Mouse (Mus musculus): ENCODE data around the gene Smg1. TPM values are rescaled to one million over a fixed set of nuclear protein-coding genes. Genes with fewer than 3 reads are reported as not detected.
A peak's percentile ranks its signal among the peaks of the same experiment; 100 is the strongest.

Gene Smg1
- polyA plus RNA-seq, 1 experiment = 4.3 TPM

- H3K4me3 ChIP-seq (replicated peaks) = peak overlapping the region; percentile 86
- H3K27me3 ChIP-seq (replicated peaks) = no peaks in the 10 kb centered on the region
- H3K36me3 ChIP-seq (replicated peaks; ENCODE audit: low read length) = peaks cover 69% of the 10 kb centered on the region
- no peaks in the 10 kb centered on the region for H3K9me3 ChIP-seq
- TF ChIP-seq GATA1 (IDR thresholded peaks at IDR 0.05; ENCODE audit: borderline replicate concordance, low read length) (no peak), FLI1 (IDR thresholded peaks at IDR 0.05; ENCODE audit: low read length) (no peak)
- H3K4me1 ChIP-seq = peaks cover 71% of the 10 kb centered on the region
Observed at GRCm38 (mm10) chr7:118116787-118117538, 126.5 kb downstream of the Smg1 start.

DNA sequence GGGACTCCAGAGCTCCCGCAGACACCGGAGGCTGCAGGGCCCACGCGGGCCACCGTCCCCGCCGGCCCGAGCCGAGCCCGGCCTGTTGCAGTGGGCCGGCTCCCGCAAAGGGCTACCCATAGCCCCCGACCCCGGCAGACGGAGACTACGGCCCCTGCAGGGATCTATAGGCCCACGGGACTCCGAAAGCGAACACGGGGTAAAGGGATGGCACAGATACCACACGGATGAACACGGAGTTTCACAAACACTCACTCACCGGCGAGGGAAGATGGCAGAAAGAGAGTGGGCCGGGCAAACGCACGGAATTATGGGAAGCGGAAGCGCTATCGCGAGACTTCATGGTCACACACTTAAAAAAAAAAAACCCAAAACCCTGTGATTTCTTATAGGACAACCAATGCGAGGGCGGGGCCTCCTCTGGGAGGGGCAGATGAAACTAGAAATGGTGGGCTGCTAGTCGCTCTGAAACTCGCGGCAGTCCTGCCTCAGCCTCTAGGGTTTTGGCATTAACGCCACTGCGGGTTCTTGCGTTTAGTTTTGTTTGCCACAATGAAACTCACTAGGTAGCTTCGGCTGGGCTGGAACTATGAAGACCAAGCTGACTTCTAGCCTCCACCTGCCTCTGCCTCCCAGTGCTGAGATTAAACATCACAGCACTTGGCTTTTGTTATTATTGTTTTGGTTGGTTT lies 127.4 kb downstream of the Smg1 start, which contains the start of gene Rps15a:
Gene Rps15a, minus strand, starts transcription at position 312 of the 692 bp plus-strand sequence.
- Histone ChIP-seq H3K9me3 (no peaks in the 10 kb centered on the region), H3K36me3 (replicated peaks; ENCODE audit: low read length) (peaks cover 70% of the 10 kb centered on the region), H3K4me1 (peaks cover 80% of the 10 kb centered on the region), H3K4me3 (replicated peaks) (peak within 1 kb of the TSS; percentile 100), H3K27me3 (replicated peaks) (no peaks in the 10 kb centered on the region)
- no peak for TF ChIP-seq GATA1 (IDR thresholded peaks at IDR 0.05; ENCODE audit: borderline replicate concordance, low read length)
- TF ChIP-seq FLI1 (IDR thresholded peaks at IDR 0.05; ENCODE audit: low read length) = no peak

- Histone ChIP-seq H3K27me3 (replicated peaks) (no peaks in the 10 kb centered on the region), H3K4me3 (replicated peaks) (peak overlapping the region; percentile 100), H3K4me1 (peaks cover 80% of the 10 kb centered on the region), H3K9me3 (no peaks in the 10 kb centered on the region), H3K36me3 (replicated peaks; ENCODE audit: low read length) (peaks cover 70% of the 10 kb centered on the region)
- TF ChIP-seq FLI1 (IDR thresholded peaks at IDR 0.05; ENCODE audit: low read length) = no peak
- no peak for TF ChIP-seq GATA1 (IDR thresholded peaks at IDR 0.05; ENCODE audit: borderline replicate concordance, low read length)
Observed at GRCm38 (mm10) chr7:118115533-118115876, 128.0 kb downstream of the Smg1 start.

DNA sequence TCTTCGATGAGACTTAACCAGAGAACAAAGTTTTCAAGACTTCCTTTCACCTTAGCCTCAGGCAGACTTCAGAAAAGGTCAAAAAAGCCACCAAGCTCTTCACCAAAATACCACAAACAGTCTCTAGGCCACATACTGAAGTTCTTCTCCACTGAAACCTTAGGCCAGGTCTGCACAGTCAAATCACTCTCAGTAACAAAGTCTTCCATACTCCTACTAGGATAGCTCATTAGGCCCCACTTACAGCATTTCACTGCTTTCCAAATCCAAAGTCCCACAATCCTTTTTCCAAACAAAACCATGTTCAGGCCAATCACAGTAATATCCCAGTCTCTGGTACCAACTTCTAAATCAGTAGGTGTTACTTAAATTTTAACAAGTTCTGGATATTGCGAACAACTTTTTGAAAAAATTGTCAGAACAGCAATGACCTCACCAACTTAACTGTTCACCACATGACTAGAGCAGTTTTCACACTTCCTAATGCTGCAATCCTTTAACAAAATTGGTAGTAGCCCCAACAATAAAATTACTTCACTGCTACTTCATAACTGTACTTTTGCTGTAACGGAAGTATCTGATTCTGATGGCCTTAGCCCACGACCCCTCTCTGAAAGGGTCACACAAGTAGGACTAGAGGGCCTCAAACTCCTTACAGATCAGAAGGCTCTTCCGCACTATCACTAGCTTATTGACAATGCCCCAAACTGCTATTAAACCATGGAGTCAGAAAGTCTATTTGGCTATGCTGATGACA lies 129.8 kb downstream of the Smg1 start:
- H3K9me3 ChIP-seq = no peaks in the 10 kb centered on the region

GRCm38 (mm10) chr7:118111128-118111527 lies 132.3 kb downstream of the Smg1 start:
- peaks cover 85% of the 10 kb centered on the region for H3K36me3 ChIP-seq (replicated peaks; ENCODE audit: low read length)
- peak overlapping the region; percentile 57 for H3K4me3 ChIP-seq (replicated peaks)
- no peaks in the 10 kb centered on the region for H3K27me3 ChIP-seq (replicated peaks)
- TF ChIP-seq GATA1 (IDR thresholded peaks at IDR 0.05; ENCODE audit: borderline replicate concordance, low read length) = no peak
- TF ChIP-seq FLI1 (IDR thresholded peaks at IDR 0.05; ENCODE audit: low read length) = no peak
- peaks cover 84% of the 10 kb centered on the region for H3K4me1 ChIP-seq
- no peaks in the 10 kb centered on the region for H3K9me3 ChIP-seq

More for the DNA sequence above, 129.8 kb downstream of the Smg1 start:
- Histone ChIP-seq H3K4me1 (peaks cover 79% of the 10 kb centered on the region), H3K36me3 (replicated peaks; ENCODE audit: low read length) (peaks cover 70% of the 10 kb centered on the region), H3K27me3 (replicated peaks) (no peaks in the 10 kb centered on the region), H3K4me3 (replicated peaks) (peak overlapping the region; percentile 100)
- TF ChIP-seq GATA1 (IDR thresholded peaks at IDR 0.05; ENCODE audit: borderline replicate concordance, low read length) (no peak), FLI1 (IDR thresholded peaks at IDR 0.05; ENCODE audit: low read length) (no peak)

DNA sequence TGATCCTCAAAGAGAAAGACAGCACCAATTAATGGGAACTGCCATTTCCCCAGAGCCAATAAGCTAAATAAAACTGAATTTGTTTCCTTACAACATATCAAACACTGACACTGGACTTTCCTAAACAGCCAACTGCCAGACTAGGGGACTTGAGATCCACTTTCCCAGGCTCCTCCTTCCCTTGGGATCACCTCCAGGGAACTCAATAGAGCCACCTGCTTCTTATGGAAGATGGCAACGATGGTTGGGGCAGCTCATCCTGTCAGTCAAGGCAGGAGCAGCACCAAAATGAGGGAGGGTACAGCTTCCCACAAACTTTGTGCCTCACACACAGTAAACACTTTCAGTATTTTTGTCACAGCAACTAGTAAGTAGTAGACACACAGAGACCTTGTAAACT lies 135.8 kb downstream of the Smg1 start:
- Histone ChIP-seq H3K4me1 (peaks cover 97% of the 10 kb centered on the region), H3K27me3 (replicated peaks) (no peaks in the 10 kb centered on the region), H3K36me3 (replicated peaks; ENCODE audit: low read length) (peaks cover 97% of the 10 kb centered on the region), H3K4me3 (replicated peaks) (no peak overlapping the region), H3K9me3 (no peaks in the 10 kb centered on the region)
- TF ChIP-seq FLI1 (IDR thresholded peaks at IDR 0.05; ENCODE audit: low read length) = no peak
- TF ChIP-seq GATA1 (IDR thresholded peaks at IDR 0.05; ENCODE audit: borderline replicate concordance, low read length) = no peak

DNA sequence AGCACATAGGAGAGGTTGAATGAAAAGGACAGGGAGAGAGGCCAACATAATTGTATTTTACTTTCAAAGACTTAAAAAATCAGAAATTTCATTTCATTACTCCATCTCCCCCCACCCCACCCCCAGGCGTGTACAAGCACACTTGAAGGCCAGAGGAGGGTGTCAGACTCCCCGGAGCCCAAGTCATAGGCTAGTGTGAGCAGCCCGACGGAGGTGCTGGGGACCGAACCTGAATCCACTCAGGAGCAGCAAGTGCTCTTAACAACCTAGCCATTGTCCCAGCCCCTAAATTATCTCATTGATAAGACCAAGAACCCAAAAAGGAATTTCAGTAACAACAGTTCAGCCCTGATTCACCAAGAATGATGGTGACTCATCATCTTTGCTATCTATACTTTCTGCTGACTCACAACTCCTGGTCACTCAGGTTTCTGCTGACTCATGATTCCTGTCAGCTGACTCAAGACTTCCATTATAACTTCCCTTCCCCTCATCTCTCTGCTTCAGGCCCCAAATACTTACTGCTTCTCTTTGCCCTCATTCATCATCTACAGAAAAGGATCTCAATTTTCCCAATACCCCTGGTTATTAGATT lies 138.9 kb downstream of the Smg1 start:
- peaks cover 70% of the 10 kb centered on the region for H3K4me1 ChIP-seq
- no peak overlapping the region for H3K4me3 ChIP-seq (replicated peaks)
- H3K27me3 ChIP-seq (replicated peaks) = peaks cover 4% of the 10 kb centered on the region
- peaks cover 67% of the 10 kb centered on the region for H3K36me3 ChIP-seq (replicated peaks; ENCODE audit: low read length)
- TF ChIP-seq FLI1 (IDR thresholded peaks at IDR 0.05; ENCODE audit: low read length) (no peak), GATA1 (IDR thresholded peaks at IDR 0.05; ENCODE audit: borderline replicate concordance, low read length) (no peak)
- no peaks in the 10 kb centered on the region for H3K9me3 ChIP-seq

DNA sequence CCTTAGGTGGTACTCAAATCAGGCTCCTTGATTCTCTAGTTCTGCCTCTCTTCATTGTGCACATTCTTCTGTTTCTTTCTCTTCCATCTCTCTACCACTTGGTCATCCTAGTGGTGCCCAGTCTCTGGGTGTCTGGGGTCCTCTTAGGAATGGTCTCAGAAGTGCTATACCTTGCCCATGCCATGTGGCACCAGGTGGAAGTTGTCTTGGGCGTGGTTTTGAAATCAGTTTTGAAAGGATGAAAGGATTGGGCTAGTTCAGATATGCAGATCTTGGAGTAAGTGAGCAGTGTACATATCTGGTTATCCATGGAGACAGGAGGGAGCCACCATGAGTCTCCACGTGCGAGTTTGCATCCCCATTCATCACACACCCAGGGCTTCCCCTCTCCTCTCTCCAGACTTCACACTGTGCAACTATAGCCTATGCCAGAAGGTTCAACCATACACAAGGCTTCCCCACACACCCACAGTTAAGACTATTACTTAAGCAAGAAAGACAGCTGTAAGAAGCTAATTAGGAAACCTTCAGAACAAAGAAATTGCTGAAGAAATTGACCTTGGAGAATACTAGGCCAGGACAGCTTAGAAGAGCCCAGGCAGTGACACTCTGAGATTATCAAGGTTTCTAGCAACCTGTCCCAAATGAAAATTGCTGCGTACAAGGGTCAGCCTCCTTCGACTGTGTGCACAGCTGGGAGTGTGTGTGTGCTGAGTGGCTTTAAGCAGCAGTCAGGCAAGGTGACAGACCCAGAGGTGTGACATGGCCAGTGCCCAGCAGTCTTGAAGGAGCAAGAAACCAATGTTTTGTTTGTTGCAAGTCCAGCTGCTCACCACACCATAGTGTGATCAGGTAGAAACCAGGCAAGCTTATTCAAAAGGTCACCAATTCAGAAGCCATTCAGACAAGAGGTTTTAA lies 139.7 kb downstream of the Smg1 start:
- Histone ChIP-seq H3K27me3 (replicated peaks) (peaks cover 8% of the 10 kb centered on the region), H3K4me1 (peaks cover 61% of the 10 kb centered on the region), H3K9me3 (no peaks in the 10 kb centered on the region), H3K4me3 (replicated peaks) (peak overlapping the region; percentile 23), H3K36me3 (replicated peaks; ENCODE audit: low read length) (peaks cover 58% of the 10 kb centered on the region)
- no peak for TF ChIP-seq GATA1 (IDR thresholded peaks at IDR 0.05; ENCODE audit: borderline replicate concordance, low read length)

Measured in megakaryocyte, embryonic 14.5 days (primary cell).